Mouse (Mus musculus) embryonic facial prominence, embryonic 11.5 days (tissue): ENCODE data around the gene Ivd. TPM values are rescaled to one million over a fixed set of nuclear protein-coding genes. Genes with fewer than 3 reads are reported as not detected.

Experiments
- ATAC-seq: fragments of 200-750 bp; cut with Nextera tagmentation; replicated peaks from 2 replicates; pipeline ENCODE4 v1.8.0; 2017; ENCODE audit warnings: low read depth; ENCODE audit not compliant: insufficient number of reproducible peaks, low FRiP score, low TSS enrichment
- DNase-seq: peaks from one replicate; pipeline ENCODE4 v3.0.0-alpha.2; 2015; ENCODE audit warnings: low spot score
- H3K27ac ChIP-seq: fragments of 300-500 bp; sonication (generic); replicated peaks from 2 replicates; pipeline ENCODE4 v1.5.1; 2014; ENCODE audit warnings: mild to moderate bottlenecking, low read depth, low read length, control low read depth
- H3K27me3 ChIP-seq: fragments of 300-500 bp; sonication (generic); 2 replicates; pipeline ENCODE4 v1.6.1; 2014; ENCODE audit warnings: mild to moderate bottlenecking, low read length, moderate library complexity, mixed read lengths; ENCODE audit not compliant: control insufficient read depth, insufficient read depth
- H3K36me3 ChIP-seq: fragments of 300-500 bp; sonication (generic); replicated peaks from 2 replicates; pipeline ENCODE4 v1.6.1; 2014; ENCODE audit warnings: low read depth, mild to moderate bottlenecking, low read length, moderate library complexity, mixed read lengths; ENCODE audit not compliant: control insufficient read depth, insufficient read depth
- H3K4me1 ChIP-seq: fragments of 300-500 bp; sonication (generic); 2 replicates; pipeline ENCODE4 v1.6.1; 2014; ENCODE audit warnings: low read length, mixed read lengths; ENCODE audit not compliant: control insufficient read depth, insufficient read depth
- H3K4me2 ChIP-seq: fragments of 300-500 bp; sonication (generic); 2 replicates; pipeline ENCODE4 v1.6.1; 2014; ENCODE audit warnings: low read depth, mild to moderate bottlenecking, control low read depth, low read length, moderate library complexity
- H3K4me3 ChIP-seq: fragments of 300-500 bp; sonication (generic); 2 replicates; pipeline ENCODE4 v1.5.1; 2014; ENCODE audit warnings: low read depth, low read length, control low read depth
- H3K9ac ChIP-seq: fragments of 300-500 bp; sonication (generic); replicated peaks from 2 replicates; pipeline ENCODE4 v1.6.1; 2014; ENCODE audit warnings: mild to moderate bottlenecking, control low read depth, low read length
- H3K9me3 ChIP-seq: fragments of 300-500 bp; sonication (generic); replicated peaks from 2 replicates; pipeline ENCODE4 v1.6.1; 2016; ENCODE audit warnings: mild to moderate bottlenecking, low read length, inconsistent platforms, mixed read lengths; ENCODE audit not compliant: control insufficient read depth
- WGBS: fragments of 180-500 bp; shearing (Covaris S2); extraction: QIAGEN DNeasy Blood & Tissue Kit; methylation state at CpG from one replicate; pipeline ENCODE4 v1.1.7; 2014; 5-methylcytosine and 5-hydroxymethylcytosine counted together
- polyA plus RNA-seq: library from polyadenylated mRNA; unstranded; fragments of >200 nt; fragmentation: Nextera tagmentation; extraction: Ambion mirVana; gene quantifications from 2 replicates; pipeline ENCODE4 v1.2.1, GENCODE M21; 2014

Gene Ivd
- 53.7 and 62.2 TPM in 2 replicates for polyA plus RNA-seq

GRCm38 (mm10) chr2:118861454-118862339, at the start of gene Ivd:
Ivd (plus strand) TSS chr2:118861954.
- H3K4me3 ChIP-seq: peak within 1 kb of the TSS; percentile 67
- H3K27ac ChIP-seq: peak within 1 kb of the TSS; percentile 58; the same call in 1 of the 2 replicates

GRCm38 (mm10) chr2:118812724-118813123, 49.0 kb upstream of the Ivd start:
- Histone ChIP-seq H3K9me3 (no peaks in the 10 kb centered on the region), H3K27ac (no peak overlapping the region), H3K4me2 (no peak overlapping the region), H3K9ac (no peak overlapping the region), H3K4me1 (peaks cover 5% of the 10 kb centered on the region; the same call in 1 of the 2 replicates), H3K36me3 (no peaks in the 10 kb centered on the region; the same call in none of the 2 replicates), H3K27me3 (no peaks in the 10 kb centered on the region), H3K4me3 (no peak overlapping the region)
- DNase-seq (no peak), ATAC-seq (no peak)
- WGBS: 67% methylated on average over 1 of the region's 1 CpGs

More at GRCm38 (mm10) chr2:118861454-118862339, at the start of gene Ivd:
- H3K36me3 ChIP-seq: no peaks in the 10 kb centered on the region
- WGBS: 1% methylated on average over 34 of the region's 34 CpGs
- DNase-seq (peak; percentile 97), ATAC-seq (peak; percentile 97)
- no peaks in the 10 kb centered on the region for H3K27me3 ChIP-seq
- H3K4me1 ChIP-seq: no peaks in the 10 kb centered on the region
- H3K4me2 ChIP-seq: peak within 1 kb of the TSS; percentile 62
- peak within 1 kb of the TSS; percentile 78 for H3K9ac ChIP-seq
- no peaks in the 10 kb centered on the region for H3K9me3 ChIP-seq

- Histone ChIP-seq H3K27ac (peak within 1 kb of the TSS; percentile 70), H3K27me3 (no peaks in the 10 kb centered on the region), H3K36me3 (no peaks in the 10 kb centered on the region; the same call in none of the 2 replicates), H3K9me3 (no peaks in the 10 kb centered on the region), H3K4me3 (peak within 1 kb of the TSS; percentile 81), H3K4me2 (peak within 1 kb of the TSS; percentile 76), H3K4me1 (peaks cover 5% of the 10 kb centered on the region; the same call in 1 of the 2 replicates), H3K9ac (peak within 1 kb of the TSS; percentile 93)
- peak; percentile 96 for DNase-seq
- WGBS: under 1% methylated on average over 49 of the region's 49 CpGs
- ATAC-seq: peak; percentile 96
Measured at GRCm38 (mm10) chr2:118813981-118814836, 47.5 kb upstream of the Ivd start, which contains the start of gene Knstrn. Knstrn (plus strand) TSS chr2:118814003.

GRCm38 (mm10) chr2:118822800-118823199, 39.0 kb upstream of the Ivd start:
- peaks cover 3% of the 10 kb centered on the region; the same call in 1 of the 2 replicates for H3K36me3 ChIP-seq
- no peak overlapping the region for H3K4me2 ChIP-seq
- H3K9ac ChIP-seq: no peak overlapping the region
- H3K4me1 ChIP-seq: no peaks in the 10 kb centered on the region
- H3K27ac ChIP-seq: no peak overlapping the region
- H3K27me3 ChIP-seq: no peaks in the 10 kb centered on the region
- no peak for DNase-seq
- no peak overlapping the region for H3K4me3 ChIP-seq
- ATAC-seq: no peak
- WGBS: 94% methylated on average over 5 of the region's 5 CpGs
- H3K9me3 ChIP-seq: no peaks in the 10 kb centered on the region

- no peak for DNase-seq
- peaks cover 3% of the 10 kb centered on the region for H3K36me3 ChIP-seq
- no peaks in the 10 kb centered on the region for H3K27me3 ChIP-seq
Measured at GRCm38 (mm10) chr2:118824396-118824795, 37.4 kb upstream of the Ivd start.

GRCm38 (mm10) chr2:118829096-118829495, 32.7 kb upstream of the Ivd start:
- 97% methylated on average over 5 of the region's 5 CpGs for WGBS
- H3K9me3 ChIP-seq: no peaks in the 10 kb centered on the region

More at GRCm38 (mm10) chr2:118824396-118824795, 37.4 kb upstream of the Ivd start:
- Histone ChIP-seq H3K4me2 (no peak overlapping the region), H3K9ac (no peak overlapping the region), H3K4me1 (no peaks in the 10 kb centered on the region), H3K4me3 (no peak overlapping the region), H3K27ac (no peak overlapping the region), H3K9me3 (no peaks in the 10 kb centered on the region)
- 95% methylated on average over 4 of the region's 4 CpGs for WGBS
- ATAC-seq: no peak

GRCm38 (mm10) chr2:118834061-118834460, 27.7 kb upstream of the Ivd start:
- H3K9ac ChIP-seq: no peak overlapping the region
- no peak overlapping the region for H3K4me3 ChIP-seq
- ATAC-seq (no peak), DNase-seq (no peak)
- no peaks in the 10 kb centered on the region for H3K9me3 ChIP-seq
- WGBS: 98% methylated on average over 6 of the region's 6 CpGs
- H3K4me1 ChIP-seq: no peaks in the 10 kb centered on the region
- H3K27me3 ChIP-seq: no peaks in the 10 kb centered on the region
- no peak overlapping the region for H3K4me2 ChIP-seq
- H3K36me3 ChIP-seq: peaks cover 2% of the 10 kb centered on the region
- H3K27ac ChIP-seq: no peak overlapping the region

More at GRCm38 (mm10) chr2:118829096-118829495, 32.7 kb upstream of the Ivd start:
- no peak overlapping the region for H3K27ac ChIP-seq
- no peaks in the 10 kb centered on the region for H3K27me3 ChIP-seq
- H3K4me2 ChIP-seq: no peak overlapping the region
- DNase-seq (no peak), ATAC-seq (no peak)
- no peak overlapping the region for H3K9ac ChIP-seq
- no peak overlapping the region for H3K4me3 ChIP-seq
- peaks cover 5% of the 10 kb centered on the region for H3K36me3 ChIP-seq
- H3K4me1 ChIP-seq: no peaks in the 10 kb centered on the region
